Mouse (Mus musculus): ENCODE results near the gene Plvap.

Plvap gene

DNA sequence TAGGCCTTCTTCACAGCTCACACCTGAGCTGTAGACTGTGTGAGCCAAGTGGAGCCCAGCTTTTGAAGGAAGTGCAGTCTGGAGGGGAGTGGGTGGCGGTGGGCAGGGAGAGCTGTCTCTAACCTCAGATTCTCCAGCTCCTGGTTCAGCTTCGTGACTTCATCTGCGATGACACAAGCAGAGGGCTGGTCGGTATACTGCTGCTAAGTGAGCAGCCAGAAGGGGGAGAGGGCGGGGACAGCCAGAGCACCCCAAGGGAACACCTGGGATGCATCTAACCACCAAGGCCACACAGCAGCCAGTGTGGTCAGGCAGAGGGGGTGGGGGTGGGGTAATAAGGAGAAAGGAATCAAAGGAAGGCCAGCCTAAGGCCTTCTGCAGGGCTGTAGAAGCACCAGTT lies 24.1 kb upstream of the Plvap start:
- POLR2A ChIA-PET = interaction anchor here in 3 of 4 experiments (0.5 to 3.4 kb wide), 13 partner anchors 10 to 132 kb away, joined by 3 to 12 read pairs (median 4); partner anchors contain the start of genes Ccdc194 (in 2 of the 3), Colgalt1 (in 1 of the 3), Slc27a1 (in 1 of the 3) and Tmem221 (in 1 of the 3)
- CTCF ChIA-PET = interaction anchor here (0.5 to 1.2 kb wide), 10 partner anchors 9 to 1534 kb away, joined by 3 to 5 read pairs (median 3); partner anchors contain the start of gene Zfp709 (in 1 of the 4)

DNA sequence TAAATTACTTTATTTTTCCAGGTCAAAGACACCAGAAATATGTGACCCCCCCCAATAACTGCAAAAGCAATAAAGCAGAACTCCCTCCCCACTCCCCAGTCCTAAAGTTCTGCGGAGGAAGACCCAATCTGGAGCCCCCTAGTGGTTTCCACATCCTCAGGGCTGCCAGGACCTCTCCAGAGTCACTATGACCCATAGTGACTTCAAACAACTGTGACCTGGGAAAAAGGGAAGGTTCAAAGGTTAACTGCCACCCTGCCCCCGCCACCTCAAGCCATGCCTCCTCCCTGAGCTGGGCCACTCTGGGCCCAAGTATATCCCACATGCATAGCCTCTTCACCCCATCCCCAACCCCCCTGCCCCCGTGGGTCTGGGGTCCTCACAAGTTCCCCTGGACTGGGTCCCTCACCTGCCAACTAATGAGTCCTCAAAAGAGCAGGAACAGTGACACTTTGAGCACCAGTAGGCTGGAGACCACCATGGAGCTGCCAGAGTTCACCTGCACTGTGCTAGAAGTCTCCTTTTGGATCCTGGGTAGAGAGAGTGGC lies 22.8 kb upstream of the Plvap start:
- CTCF ChIA-PET = interaction anchor here (0.6 to 1.1 kb wide), 7 partner anchors 12 to 995 kb away, joined by 3 to 9 read pairs (median 5); no protein-coding TSS in a partner anchor
- POLR2A ChIA-PET = interaction anchor here in 2 of 4 experiments (0.6 to 4.6 kb wide), 9 partner anchors 8 to 108 kb away, joined by 3 to 27 read pairs (median 4); partner anchors contain the start of genes Ccdc194 (in 2 of the 2), Mvb12a (in 2 of the 2) and Tmem221 (in 1 of the 2)

DNA sequence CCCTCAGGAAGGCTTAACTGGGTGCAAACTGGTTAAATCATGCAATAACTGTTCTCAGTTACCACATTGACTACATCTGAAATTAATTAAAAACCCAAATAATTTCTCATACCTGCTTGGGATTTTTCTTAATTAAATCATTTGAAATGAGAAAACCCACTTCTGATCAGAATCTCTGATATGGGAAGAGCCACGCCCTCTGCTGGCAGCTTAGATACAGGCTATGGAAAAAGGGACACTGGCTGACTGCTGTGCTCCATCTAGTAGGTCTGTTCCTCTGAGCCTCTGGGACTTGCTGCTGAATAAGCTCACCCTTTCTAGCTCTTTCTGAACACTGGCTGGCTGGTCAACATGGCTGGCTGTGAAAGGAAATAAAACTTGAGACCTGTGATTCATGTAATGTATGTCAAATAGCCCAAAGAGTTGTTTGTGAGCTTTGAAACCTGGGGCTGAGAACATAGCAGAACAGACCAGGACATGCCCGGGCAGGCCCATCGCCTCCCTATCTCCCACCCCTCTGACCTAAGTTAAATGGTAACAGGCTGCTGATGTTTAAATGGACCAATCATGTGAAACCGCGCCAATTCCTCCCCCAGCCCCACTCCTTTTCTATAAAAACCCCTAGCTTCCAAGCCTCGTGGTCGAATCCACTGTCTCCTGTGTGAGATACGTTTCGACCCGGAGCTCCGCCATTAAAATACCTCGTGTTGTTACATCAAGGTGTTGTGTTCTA lies 19.3 kb upstream of the Plvap start:
- POLR2A ChIA-PET = interaction anchor here in 3 of 4 experiments (0.6 to 4.6 kb wide), 51 partner anchors 9 to 833 kb away, joined by 3 to 27 read pairs (median 3); partner anchors contain the start of genes Mvb12a (in 2 of the 3), Pgls (in 2 of the 3), Tmem221 (in 2 of the 3) and Arrdc2 (in 1 of the 3)
- CTCF ChIA-PET = interaction anchor here (0.6 to 2.5 kb wide), 24 partner anchors 8 to 738 kb away, joined by 3 to 16 read pairs (median 4); partner anchors contain the start of genes Slc27a1 (in 1 of the 4) and Tmem221 (in 1 of the 4)

DNA sequence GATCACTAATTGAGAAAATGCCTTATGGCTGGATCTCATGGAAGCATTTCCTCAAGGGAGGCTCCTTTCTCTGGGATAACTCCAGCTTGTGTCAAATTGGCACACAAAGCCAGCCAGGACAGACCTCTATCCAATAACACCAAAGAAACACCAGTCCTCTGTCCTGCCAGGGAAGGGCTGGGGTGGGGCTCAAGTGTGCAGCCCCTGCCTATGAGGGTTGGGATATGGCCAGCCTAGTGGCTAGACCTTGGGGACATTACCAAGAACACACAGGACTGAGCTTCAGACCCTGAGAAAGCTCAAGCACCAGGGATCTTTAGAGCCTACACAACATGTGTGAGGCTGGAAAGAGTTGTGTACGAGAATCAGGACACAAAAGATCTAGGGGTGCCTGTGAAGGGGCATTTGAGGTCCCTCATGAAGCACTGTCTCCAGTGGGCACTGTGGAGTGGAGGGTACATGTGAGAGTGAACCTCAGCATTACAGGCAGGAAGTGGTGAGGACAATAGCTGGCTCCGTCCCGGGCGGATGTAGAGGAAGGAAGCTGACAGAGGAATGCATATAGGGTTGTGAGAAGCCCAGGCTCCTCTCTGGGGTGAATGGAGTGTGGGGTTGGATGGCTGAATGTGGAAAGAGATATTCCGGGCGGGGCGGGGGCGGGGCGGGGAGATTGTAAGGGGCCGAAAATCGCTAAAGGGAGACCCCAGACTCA lies 17.0 kb upstream of the Plvap start:
- CTCF ChIA-PET = interaction anchor here in 3 of 4 experiments (0.6 to 0.8 kb wide), 4 partner anchors 10 to 133 kb away, joined by 3 to 4 read pairs (median 3); no protein-coding TSS in a partner anchor
- POLR2A ChIA-PET = interaction anchor here in 1 of 4 experiments (1.2 to 1.5 kb wide), 3 partner anchors 9 to 83 kb away, joined by 3 to 7 read pairs (median 4); partner anchors contain the start of gene Bst2

DNA sequence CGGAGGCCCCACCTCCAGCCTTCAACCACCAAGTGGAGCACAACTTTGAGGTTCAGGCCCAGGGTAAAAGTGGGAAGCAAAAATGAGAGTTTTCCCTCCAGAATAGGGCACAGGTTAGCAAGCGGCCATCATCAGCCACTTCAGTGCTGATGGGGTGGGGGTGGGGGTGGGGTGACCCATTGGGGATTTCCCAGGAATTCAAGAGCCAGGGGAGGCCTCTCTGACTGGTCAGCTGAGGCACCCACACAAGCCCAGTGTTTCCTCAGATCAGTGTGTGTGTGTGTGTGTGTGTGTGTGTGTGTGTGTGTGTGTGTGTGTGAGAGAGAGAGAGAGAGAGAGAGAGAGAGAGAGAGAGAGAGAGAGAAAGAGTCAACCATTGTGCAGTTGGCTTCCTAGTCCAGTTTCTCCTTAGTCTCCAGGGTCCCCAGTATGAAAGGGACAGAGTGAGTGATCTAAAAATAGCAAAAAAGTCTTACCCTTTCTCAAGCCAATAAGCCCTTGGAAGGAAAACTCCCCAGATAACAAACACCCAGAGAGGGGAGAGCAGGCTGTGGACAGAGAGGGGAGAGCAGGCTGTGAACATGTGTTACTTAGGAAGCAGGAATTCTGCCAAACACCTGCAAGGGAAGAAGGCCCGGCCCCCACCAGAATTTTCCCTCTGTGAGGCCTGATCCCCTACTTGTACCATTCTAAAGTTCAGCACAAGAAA lies 15.8 kb upstream of the Plvap start:
- CTCF ChIA-PET = interaction anchor here in 1 of 4 experiments (1.0 to 1.2 kb wide), 2 partner anchors 8 to 15 kb away, joined by 3 read pairs; partner anchors contain the start of gene Mvb12a
- POLR2A ChIA-PET = interaction anchor here in 3 of 4 experiments (0.5 to 3.2 kb wide), 13 partner anchors 16 to 1608 kb away, joined by 3 to 15 read pairs (median 4); partner anchors contain the start of genes Colgalt1 (in 1 of the 3), Mvb12a (in 1 of the 3) and Tmem221 (in 1 of the 3)

- CTCF ChIA-PET = interaction anchor here in 2 of 4 experiments (0.7 to 1.2 kb wide), 3 partner anchors 8 to 16 kb away, joined by 3 to 8 read pairs (median 3); partner anchors contain the start of gene Mvb12a (in 1 of the 2)
- POLR2A ChIA-PET = interaction anchor here in 3 of 4 experiments (0.6 to 3.2 kb wide), 17 partner anchors 9 to 202 kb away, joined by 3 to 15 read pairs (median 4); partner anchors contain the start of genes Colgalt1 (in 1 of the 3), Mvb12a (in 1 of the 3) and Tmem221 (in 1 of the 3)
Measured at GRCm38 (mm10) chr8:71526272-71526671, 14.7 kb upstream of the Plvap start.

GRCm38 (mm10) chr8:71525226-71526050 lies 13.9 kb upstream of the Plvap start, which contains the start of gene Ccdc194:
TSS of gene Ccdc194 (minus strand) at chr8:71525711.
- CTCF ChIA-PET = interaction anchor here in 2 of 4 experiments (0.9 to 1.1 kb wide), 2 partner anchors 47 to 61 kb away, joined by 3 to 4 read pairs; partner anchors contain the start of gene Mrpl34 (in 1 of the 2)
- POLR2A ChIA-PET = interaction anchor here in 3 of 4 experiments (0.5 to 3.2 kb wide), 23 partner anchors 9 to 879 kb away, joined by 3 to 15 read pairs (median 3); partner anchors contain the start of genes Mvb12a (in 2 of the 3), Colgalt1 (in 1 of the 3) and Tmem221 (in 1 of the 3)

DNA sequence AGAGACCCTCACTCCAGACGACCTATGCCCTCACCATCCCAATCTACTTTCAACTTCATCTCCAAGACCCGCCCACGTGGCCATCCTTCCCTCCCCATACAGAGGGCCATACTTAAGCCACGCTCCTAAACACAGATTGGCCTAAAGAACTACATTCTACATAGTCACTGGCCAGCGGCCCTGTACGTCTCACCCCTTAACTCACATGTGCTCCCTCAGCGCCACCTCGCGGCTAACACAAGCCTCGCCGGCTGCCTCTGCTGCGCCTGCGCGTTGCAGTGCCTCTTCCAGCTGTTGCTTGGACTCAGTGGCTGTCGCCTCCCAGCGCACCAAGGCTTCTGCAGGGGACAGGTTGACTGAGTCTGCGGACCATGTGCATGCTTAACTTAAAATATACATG lies 10.1 kb upstream of the Plvap start:
- CTCF ChIA-PET = interaction anchor here (0.5 to 2.9 kb wide), 41 partner anchors 9 to 682 kb away, joined by 3 to 15 read pairs (median 4); partner anchors contain the start of genes Gtpbp3 (in 2 of the 4), Arrdc2 (in 1 of the 4), Bst2 (in 1 of the 4) and Dda1 (in 1 of the 4)

DNA sequence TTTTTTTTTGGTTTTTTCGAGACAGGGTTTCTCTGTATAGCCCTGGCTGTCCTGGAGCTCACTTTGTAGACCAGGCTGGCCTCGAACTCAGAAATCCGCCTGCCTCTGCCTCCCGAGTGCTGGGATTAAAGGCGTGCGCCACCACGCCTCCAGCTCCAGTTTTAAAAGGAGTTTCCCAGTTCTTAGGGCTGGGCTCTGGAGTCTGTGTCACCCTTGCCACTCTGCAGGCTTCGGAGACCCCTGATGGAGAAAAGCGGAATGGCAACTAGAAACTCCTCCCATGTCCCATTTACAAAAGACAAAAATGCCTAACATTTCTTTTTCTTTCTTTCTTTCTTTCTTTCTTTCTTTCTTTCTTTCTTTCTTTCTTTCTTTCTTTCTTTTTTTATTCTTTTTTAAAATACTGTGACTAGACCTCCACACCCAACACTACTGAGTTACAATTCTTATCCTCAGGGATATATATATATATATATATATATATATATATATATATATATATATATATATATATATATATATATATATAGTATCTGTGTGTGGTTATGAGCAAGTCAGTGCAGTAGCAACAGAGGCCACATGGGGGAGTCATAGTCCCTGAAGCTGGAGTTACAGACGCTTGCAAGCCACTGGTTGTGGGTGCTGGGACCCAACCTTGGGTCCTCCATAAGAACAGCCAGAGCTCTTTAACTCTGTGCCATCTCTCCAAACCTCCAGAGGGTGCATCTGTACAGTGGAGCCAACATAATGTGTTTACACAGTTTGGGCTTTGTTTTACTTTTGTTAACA lies 7.7 kb upstream of the Plvap start:
- POLR2A ChIA-PET = interaction anchor here (0.5 to 2.5 kb wide), 27 partner anchors 11 to 1742 kb away, joined by 3 to 14 read pairs (median 4); partner anchors contain the start of genes Abhd8 (in 1 of the 4), Bst2 (in 1 of the 4), Colgalt1 (in 1 of the 4) and Gtpbp3 (in 1 of the 4)

More for the DNA sequence above, 10.1 kb upstream of the Plvap start:
- POLR2A ChIA-PET = interaction anchor here in 3 of 4 experiments (0.6 to 3.1 kb wide), 15 partner anchors 9 to 155 kb away, joined by 3 to 17 read pairs (median 3); partner anchors contain the start of genes Mrpl34 (in 2 of the 3), Jak3 (in 1 of the 3), Mvb12a (in 1 of the 3) and Plvap (in 1 of the 3)

DNA sequence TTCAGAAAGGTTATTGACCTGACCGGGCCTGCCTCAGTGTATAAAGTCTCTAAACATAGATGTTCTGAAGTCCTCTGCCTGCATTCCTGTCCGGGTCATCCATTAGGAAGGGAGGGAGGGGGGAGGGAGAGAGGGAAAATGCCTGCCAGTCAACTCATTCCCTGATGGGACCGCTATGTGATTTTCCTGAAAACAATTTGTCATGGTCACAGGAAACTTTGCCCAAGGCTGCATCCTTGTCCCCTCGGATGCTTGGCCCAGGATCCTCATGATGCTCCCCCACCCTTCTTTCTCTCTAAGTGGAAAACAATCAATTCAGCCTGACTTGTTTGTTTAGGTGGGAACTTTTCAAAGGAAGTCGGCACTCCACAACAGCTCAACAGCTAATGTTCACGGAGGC lies 5.2 kb upstream of the Plvap start:
- POLR2A ChIA-PET = interaction anchor here in 1 of 4 experiments (1.2 kb wide), 1 partner anchor 9 kb away, joined by 4 read pairs; no protein-coding TSS in a partner anchor
- CTCF ChIA-PET = interaction anchor here in 1 of 4 experiments (2.5 kb wide), 1 partner anchor 52 kb away, joined by 15 read pairs; the partner anchor contains the start of gene Mrpl34

More for the DNA sequence above, 7.7 kb upstream of the Plvap start:
- CTCF ChIA-PET = interaction anchor here (0.5 to 3.2 kb wide), 94 partner anchors 7 to 994 kb away, joined by 3 to 47 read pairs (median 4); partner anchors contain the start of genes Mrpl34 (in 2 of the 4), Arrdc2 (in 1 of the 4), Bst2 (in 1 of the 4) and Colgalt1 (in 1 of the 4)

DNA sequence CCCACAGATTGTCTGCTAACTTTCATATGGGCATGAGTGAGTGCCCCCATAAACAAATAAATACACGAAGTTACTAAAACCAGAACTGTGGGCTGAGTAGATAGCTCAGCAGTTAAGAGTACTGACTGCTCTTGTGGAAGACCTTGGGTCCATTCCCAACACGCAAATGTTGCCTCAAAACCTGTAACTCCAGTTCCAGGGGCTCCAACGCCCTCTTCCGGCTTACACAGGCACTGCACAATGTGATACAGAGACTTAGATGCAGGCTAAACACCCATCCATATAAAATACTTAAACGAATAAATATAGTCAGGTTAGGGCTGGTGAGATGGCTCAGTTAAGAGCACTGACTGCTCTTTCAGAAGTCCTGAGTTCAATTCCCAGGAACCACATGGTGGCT lies 3.5 kb upstream of the Plvap start:
- ChIA-PET CTCF (interaction anchor here in 2 of 4 experiments (0.7 to 1.6 kb wide), 4 partner anchors 50 to 111 kb away, joined by 3 to 5 read pairs (median 4); partner anchors contain the start of gene Mrpl34 (in 1 of the 2)), POLR2A (interaction anchor here in 2 of 4 experiments (0.6 to 1.0 kb wide), 5 partner anchors 11 to 106 kb away, joined by 3 to 4 read pairs (median 3); partner anchors contain the start of gene Ccdc194 (in 1 of the 2))

- ChIA-PET POLR2A (interaction anchor here in 2 of 4 experiments (0.6 to 0.9 kb wide), 4 partner anchors 26 to 786 kb away, joined by 3 to 5 read pairs (median 4); no protein-coding TSS in a partner anchor), CTCF (interaction anchor here in 1 of 4 experiments (1.1 to 1.6 kb wide), 3 partner anchors 9 to 72 kb away, joined by 3 to 5 read pairs (median 5); no protein-coding TSS in a partner anchor)
Measured at GRCm38 (mm10) chr8:71513018-71513754, 1.6 kb upstream of the Plvap start.

- POLR2A ChIA-PET = interaction anchor here in 3 of 4 experiments (0.7 to 4.3 kb wide), 21 partner anchors 10 to 125 kb away, joined by 3 to 50 read pairs (median 11); partner anchors contain the start of genes Ccdc194 (in 1 of the 3), Dda1 (in 1 of the 3), Gtpbp3 (in 1 of the 3) and Mrpl34 (in 1 of the 3)
- CTCF ChIA-PET = interaction anchor here (0.5 to 4.4 kb wide), 16 partner anchors 9 to 689 kb away, joined by 3 to 47 read pairs (median 9); no protein-coding TSS in a partner anchor
Measured at GRCm38 (mm10) chr8:71509316-71509715, 2.2 kb downstream of the Plvap start.
